Mouse (Mus musculus): ENCODE results near the gene Mov10. TPM values are rescaled to one million over a fixed set of nuclear protein-coding genes. Genes with fewer than 3 reads are reported as not detected.
"Not testable (repeated sequence)": the region's sequence is repeated elsewhere in the genome, so short reads cannot be mapped to it uniquely, and the experiment has no call there.

Mov10 gene
- polyA plus RNA-seq (2017; shearing (Covaris generic)) = 10 to 100 TPM; 27.8 to 49.0 TPM

GRCm38 (mm10) chr3:104817991-104818748, at the start of gene Mov10:
TSS of gene Mov10 (minus strand) at chr3:104818563.
- ATAC-seq = peak; percentile 68

- ATAC-seq = not testable (repeated sequence)
Measured at GRCm38 (mm10) chr3:104866674-104867073, 48.3 kb upstream of the Mov10 start.

GRCm38 (mm10) chr3:104865341-104865788, 47.0 kb upstream of the Mov10 start:
- peak; percentile 25 for ATAC-seq

GRCm38 (mm10) chr3:104864651-104865340, 46.4 kb upstream of the Mov10 start:
- peak; percentile 62 for ATAC-seq

- peak; percentile 81 for ATAC-seq
Measured at GRCm38 (mm10) chr3:104863786-104864650, 45.7 kb upstream of the Mov10 start, which contains the start of the genes St7l and Capza1. TSS of gene St7l (plus strand) at chr3:104864005. TSS of gene Capza1 (minus strand) at chr3:104864505.

- ATAC-seq = no peak
Measured at GRCm38 (mm10) chr3:104858560-104858959, 40.2 kb upstream of the Mov10 start.

- ATAC-seq = peak; percentile 87
Measured at GRCm38 (mm10) chr3:104856106-104856505, 37.7 kb upstream of the Mov10 start.

- ATAC-seq = no peak
Measured at GRCm38 (mm10) chr3:104854866-104855265, 36.5 kb upstream of the Mov10 start.

- no peak for ATAC-seq
Measured at GRCm38 (mm10) chr3:104854465-104854864, 36.1 kb upstream of the Mov10 start.

- no peak for ATAC-seq
Measured at GRCm38 (mm10) chr3:104846601-104847000, 28.2 kb upstream of the Mov10 start.

- peak; percentile 63 for ATAC-seq
Measured at GRCm38 (mm10) chr3:104841049-104841448, 22.7 kb upstream of the Mov10 start.

GRCm38 (mm10) chr3:104835797-104836196, 17.4 kb upstream of the Mov10 start:
- no peak for ATAC-seq

GRCm38 (mm10) chr3:104822413-104822812, 4.0 kb upstream of the Mov10 start:
- ATAC-seq = no peak

GRCm38 (mm10) chr3:104820426-104820825, 2.1 kb upstream of the Mov10 start:
- ATAC-seq = no peak

GRCm38 (mm10) chr3:104818749-104819134, 379 bp upstream of the Mov10 start:
- ATAC-seq = peak; percentile 8

GRCm38 (mm10) chr3:104817481-104817990, 827 bp downstream of the Mov10 start:
- peak; percentile 23 for ATAC-seq

GRCm38 (mm10) chr3:104816130-104816529, 2.2 kb downstream of the Mov10 start:
- no peak for ATAC-seq

GRCm38 (mm10) chr3:104815346-104815745, 3.0 kb downstream of the Mov10 start:
- no peak for ATAC-seq

- no peak for ATAC-seq
Measured at GRCm38 (mm10) chr3:104814746-104815145, 3.6 kb downstream of the Mov10 start.

- ATAC-seq = not testable (repeated sequence)
Measured at GRCm38 (mm10) chr3:104813227-104813626, 5.1 kb downstream of the Mov10 start.

- ATAC-seq = no peak
Measured at GRCm38 (mm10) chr3:104812254-104812653, 6.1 kb downstream of the Mov10 start.

- no peak for ATAC-seq
Measured at GRCm38 (mm10) chr3:104811752-104812151, 6.6 kb downstream of the Mov10 start.
